Mouse (Mus musculus) CH12.LX (cell line): ENCODE measurements at regions not wholly inside any gene's neighbourhood (a gene's known extent, or its start where the extent isn't known, plus 50 kb on each side); places are given as distances from the start of the nearest gene placed in this dataset.

Experiments used
- DNase-seq: peaks from one replicate; pipeline ENCODE4 v3.0.0-alpha.2; 2013; ENCODE audit errors: extremely low read depth
- H3K27ac ChIP-seq: 2 replicates; pipeline ENCODE4 v1.5.1; 2012; ENCODE audit warnings: low read depth, mild to moderate bottlenecking, control low read depth, moderate library complexity; ENCODE audit not compliant: insufficient read depth
- H3K27me3 ChIP-seq: replicated peaks from 2 replicates; pipeline ENCODE3; 2012; ENCODE audit warnings: inconsistent platforms
- H3K36me3 ChIP-seq, 2 experiments: replicated peaks in 1 of 2; 2 replicates each; pipeline versions ENCODE3 to v1.6.1; 2012; ENCODE audit warnings: inconsistent platforms in 1 of 2, low read length in 1 of 2, mild to moderate bottlenecking in 1 of 2, mixed read lengths in 1 of 2, moderate library complexity in 1 of 2; ENCODE audit not compliant: control insufficient read depth in 1 of 2, insufficient read depth in 1 of 2
- H3K4me1 ChIP-seq, 2 experiments: 2 replicates each; pipeline ENCODE4 v1.6.1; 2012; ENCODE audit warnings: inconsistent platforms in 1 of 2, moderate library complexity in 1 of 2; ENCODE audit not compliant: insufficient read depth in 2 of 2, control insufficient read depth in 1 of 2
- H3K4me2 ChIP-seq: 2 replicates; pipeline ENCODE4 v1.6.1; 2012; ENCODE audit warnings: low read depth, mild to moderate bottlenecking, control low read depth; ENCODE audit not compliant: poor library complexity, insufficient read depth, severe bottlenecking
- H3K4me3 ChIP-seq, 3 experiments: fragments of 150-350 bp in 1 of 3; sonication (generic) in 1 of 3; replicated peaks in 1 of 3; 2 replicates each; pipeline versions ENCODE3 to v1.5.1; 2011 to 2012; ENCODE audit warnings: low read depth in 2 of 3, low read length in 2 of 3, mild to moderate bottlenecking in 2 of 3, moderate library complexity in 2 of 3, control low read depth in 1 of 3, improper control_type of control experiment in 1 of 3, inconsistent platforms in 1 of 3, mixed read lengths in 1 of 3; ENCODE audit not compliant: poor library complexity in 1 of 3
- H3K79me2 ChIP-seq: replicated peaks from 2 replicates; pipeline ENCODE4 v1.6.1; 2012; ENCODE audit warnings: mild to moderate bottlenecking, moderate library complexity; ENCODE audit not compliant: control insufficient read depth, poor library complexity, insufficient read depth, severe bottlenecking; ENCODE audit errors: extremely low read depth
- H3K9ac ChIP-seq: 2 replicates; pipeline ENCODE4 v1.6.1; 2012; ENCODE audit warnings: low read depth, mild to moderate bottlenecking, control low read depth, moderate library complexity; ENCODE audit not compliant: insufficient read depth
- H3K9me3 ChIP-seq: replicated peaks from 2 replicates; pipeline ENCODE3; 2012; ENCODE audit warnings: low read length, inconsistent platforms, mixed read lengths
- CHD1 ChIP-seq: IDR thresholded peaks from 2 replicates; pipeline ENCODE4 v1.6.1; 2012; ENCODE audit warnings: low read depth, low read length, improper control_type of control experiment, inconsistent platforms
- HCFC1 ChIP-seq: IDR thresholded peaks from 2 replicates; pipeline ENCODE4 v1.6.1; 2012; ENCODE audit warnings: low read depth, mild to moderate bottlenecking, inconsistent platforms, low read length, improper control_type of control experiment
- KAT2A ChIP-seq: IDR thresholded peaks from 2 replicates; pipeline ENCODE4 v1.6.1; 2012; ENCODE audit warnings: low read length, improper control_type of control experiment, inconsistent platforms; ENCODE audit not compliant: insufficient replicate concordance
- MAX ChIP-seq: IDR thresholded peaks from 2 replicates; pipeline ENCODE4 v1.6.1; 2011; ENCODE audit warnings: low read length, improper control_type of control experiment
- MYC ChIP-seq: IDR thresholded peaks from 2 replicates; pipeline ENCODE4 v1.6.1; 2011; ENCODE audit warnings: low read depth, mild to moderate bottlenecking, improper control_type of control experiment, low read length
- NELFE ChIP-seq: IDR thresholded peaks from 2 replicates; pipeline ENCODE4 v1.6.1; 2011; ENCODE audit warnings: low read depth, low read length, improper control_type of control experiment
- NRF1 ChIP-seq: IDR thresholded peaks from 2 replicates; pipeline ENCODE4 v1.6.1; 2014; ENCODE audit warnings: low read depth, mild to moderate bottlenecking, inconsistent platforms, low read length, improper control_type of control experiment, moderate library complexity
- PAX5 ChIP-seq: IDR thresholded peaks from 2 replicates; pipeline ENCODE4 v1.6.1; 2012; ENCODE audit warnings: low read length, inconsistent platforms, mixed read lengths
- RCOR1 ChIP-seq: conservative IDR thresholded peaks from 2 replicates; pipeline ENCODE4 v1.6.1; 2012; ENCODE audit warnings: low read depth, mild to moderate bottlenecking, inconsistent platforms, low read length, improper control_type of control experiment
- SIN3A ChIP-seq: IDR thresholded peaks from 2 replicates; pipeline ENCODE4 v1.6.1; 2012; ENCODE audit warnings: low read length, improper control_type of control experiment, inconsistent platforms
- SMC3 ChIP-seq: IDR thresholded peaks from 2 replicates; pipeline ENCODE4 v1.6.1; 2011; ENCODE audit warnings: low read depth, low read length, improper control_type of control experiment
- USF1 ChIP-seq: IDR thresholded peaks from 2 replicates; pipeline ENCODE4 v1.6.1; 2014; ENCODE audit warnings: low read depth, mild to moderate bottlenecking, inconsistent platforms, low read length, improper control_type of control experiment
- ZC3H11A ChIP-seq: IDR thresholded peaks from 2 replicates; pipeline ENCODE4 v1.6.1; 2012; ENCODE audit warnings: low read depth, mild to moderate bottlenecking, inconsistent platforms, low read length, improper control_type of control experiment
- ZKSCAN1 ChIP-seq: IDR thresholded peaks from 2 replicates; pipeline ENCODE4 v1.6.1; 2012; ENCODE audit warnings: low read depth, inconsistent platforms, low read length, improper control_type of control experiment, borderline replicate concordance
- ZNF384 ChIP-seq: IDR thresholded peaks from 2 replicates; pipeline ENCODE4 v1.6.1; 2012; ENCODE audit warnings: low read depth, low read length, improper control_type of control experiment, inconsistent platforms
- dilution Hi-C: fragments of 300-500 bp; cut with MboI; formaldehyde crosslinking; loops from 2 replicates; pipeline ENCODE4 v1.14.3; 2020; ENCODE audit warnings: low sequenced_read_pairs; ENCODE audit not compliant: extremely low pct_unique_long_range_greater_than_20kb, extremely low pct_ligation_motif_present
- in situ Hi-C: fragments of 300-500 bp; cut with MboI; formaldehyde crosslinking; loops from 3 replicates; pipeline ENCODE4 v1.14.3; 2019; ENCODE audit warnings: low sequenced_read_pairs, low pct_ligation_motif_present, low pct_unique_long_range_greater_than_20kb, mixed read lengths

- Histone ChIP-seq H3K9ac (no peak overlapping the region), H3K4me1 (no peaks in the 10 kb centered on the region), H3K36me3 (no peaks in the 10 kb centered on the region), H3K4me3 (no peak overlapping the region), H3K4me2 (no peak overlapping the region), H3K27me3 (peaks cover 14% of the 10 kb centered on the region), H3K79me2 (no peaks in the 10 kb centered on the region), H3K9me3 (no peaks in the 10 kb centered on the region), H3K27ac (no peak overlapping the region)
- in situ Hi-C loops, result no loop called here
- TF ChIP-seq SIN3A (no peak), RCOR1 (no peak), MAX (no peak), KAT2A (no peak), ZC3H11A (no peak), HCFC1 (no peak), NELFE (no peak), CHD1 (no peak), ZKSCAN1 (no peak), PAX5 (no peak), SMC3 (no peak)
- no peak for DNase-seq
- dilution Hi-C loops, result no loop called here
Measured at GRCm38 (mm10) chr4:105969628-105970027, 180.0 kb downstream of the Gm12728 start.

DNA sequence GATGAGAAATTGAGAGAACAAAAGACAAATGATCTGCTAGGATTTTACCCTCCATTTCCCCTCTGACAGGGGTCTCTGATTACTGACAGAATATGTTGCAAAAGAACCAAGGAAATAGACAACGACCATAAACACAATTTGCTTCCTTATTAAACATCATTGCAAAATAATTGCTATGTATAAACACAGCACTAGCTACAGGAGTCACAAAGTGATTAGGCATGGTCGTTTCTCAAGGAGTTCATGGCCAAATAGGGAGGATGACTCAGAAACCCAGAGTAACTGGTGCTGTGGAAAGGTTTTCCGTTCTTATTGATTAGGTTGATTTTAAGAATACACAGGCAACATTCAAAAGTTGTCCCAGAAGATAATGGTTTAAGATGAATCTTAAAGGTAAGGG lies 180.4 kb downstream of the Gm12728 start:
- no peaks in the 10 kb centered on the region for H3K79me2 ChIP-seq
- no peak overlapping the region for H3K9ac ChIP-seq
- dilution Hi-C loops, result no loop called here
- H3K27me3 ChIP-seq, result peaks cover 14% of the 10 kb centered on the region
- no peak overlapping the region for H3K4me3 ChIP-seq
- no peaks in the 10 kb centered on the region for H3K36me3 ChIP-seq
- H3K9me3 ChIP-seq, result no peaks in the 10 kb centered on the region
- DNase-seq, result no peak
- no peak overlapping the region for H3K4me2 ChIP-seq
- H3K27ac ChIP-seq, result no peak overlapping the region
- in situ Hi-C loops, result no loop called here
- no peaks in the 10 kb centered on the region for H3K4me1 ChIP-seq
- no peak for TF ChIP-seq RCOR1
- no peak for TF ChIP-seq ZNF384
- TF ChIP-seq SMC3, result no peak
- no peak for TF ChIP-seq USF1
- TF ChIP-seq PAX5, result no peak
- TF ChIP-seq NRF1, result no peak
- TF ChIP-seq, all 38 proteins: peak for 0

- dilution Hi-C loops (no loop called here), in situ Hi-C loops (no loop called here)
- Histone ChIP-seq H3K79me2 (no peaks in the 10 kb centered on the region), H3K4me3 (no peak overlapping the region), H3K27ac (no peak overlapping the region), H3K9ac (no peak overlapping the region), H3K9me3 (no peaks in the 10 kb centered on the region), H3K36me3 (no peaks in the 10 kb centered on the region), H3K27me3 (peaks cover 23% of the 10 kb centered on the region), H3K4me1 (no peaks in the 10 kb centered on the region), H3K4me2 (no peak overlapping the region)
- TF ChIP-seq MYC, result no peak
- DNase-seq, result no peak
Measured at GRCm38 (mm10) chr4:105972736-105973135, 183.1 kb downstream of the Gm12728 start.
